Mouse (Mus musculus): Measurements from ENCODE around the gene Abat. TPM values are rescaled to one million over a fixed set of nuclear protein-coding genes. Genes with fewer than 3 reads are reported as not detected.

The Abat gene
- total RNA-seq, 2 experiments from 2014 or later: 2.4 TPM; not detected in 1

GRCm38 (mm10) chr16:8666452-8666851, 153.2 kb downstream of the Abat start:
- ATAC-seq (replicated peaks; ENCODE audit: low FRiP score, poor library complexity, severe bottlenecking): no peak

GRCm38 (mm10) chr16:8667261-8667660, 154.0 kb downstream of the Abat start:
- ATAC-seq (replicated peaks; ENCODE audit: low FRiP score, poor library complexity, severe bottlenecking): no peak

GRCm38 (mm10) chr16:8667814-8668213, 154.6 kb downstream of the Abat start:
- ATAC-seq (replicated peaks; ENCODE audit: low FRiP score, poor library complexity, severe bottlenecking): no peak

- ATAC-seq (replicated peaks; ENCODE audit: low FRiP score, poor library complexity, severe bottlenecking): no peak
Measured at GRCm38 (mm10) chr16:8668386-8668785, 155.2 kb downstream of the Abat start.

- ATAC-seq (replicated peaks; ENCODE audit: low FRiP score, poor library complexity, severe bottlenecking): no peak
Measured at GRCm38 (mm10) chr16:8669432-8669831, 156.2 kb downstream of the Abat start.

GRCm38 (mm10) chr16:8670041-8671035, 157.1 kb downstream of the Abat start:
- ATAC-seq (replicated peaks; ENCODE audit: low FRiP score, poor library complexity, severe bottlenecking): no peak

Other genes with a start within 250 kb of the Abat start
- not detected in 2 replicates for gene Tmem114, start 88.3 kb upstream of the Abat start, total RNA-seq (2015; ENCODE audit: low replicate concordance)
- not detected in 2 replicates for gene Tmem114, start 88.3 kb upstream of the Abat start, total RNA-seq (2017; ENCODE audit: low replicate concordance)
- gene Mettl22, start 42.6 kb upstream of the Abat start, total RNA-seq (2015; ENCODE audit: low replicate concordance): 3.7 and 3.8 TPM in 2 replicates
- 0.56 and 12.9 TPM in 2 replicates for gene Mettl22, start 42.6 kb upstream of the Abat start, total RNA-seq (2017; ENCODE audit: low replicate concordance)
- 27.2 and 40.7 TPM in 2 replicates for gene Pmm2, start 124.2 kb downstream of the Abat start, total RNA-seq (2015; ENCODE audit: low replicate concordance)
- gene Pmm2, start 124.2 kb downstream of the Abat start, total RNA-seq (2017; ENCODE audit: low replicate concordance): 52.6 and 60.8 TPM in 2 replicates
- 4.2 and 6.7 TPM in 2 replicates for gene Tmem186, start 124.3 kb downstream of the Abat start, total RNA-seq (2015; ENCODE audit: low replicate concordance)
- gene Tmem186, start 124.3 kb downstream of the Abat start, total RNA-seq (2017; ENCODE audit: low replicate concordance): 1.8 and 5.6 TPM in 2 replicates
- 106 and 129 TPM in 2 replicates for gene Carhsp1, start 158.7 kb downstream of the Abat start, total RNA-seq (2015; ENCODE audit: low replicate concordance)
- 184 and 218 TPM in 2 replicates for gene Carhsp1, start 158.7 kb downstream of the Abat start, total RNA-seq (2017; ENCODE audit: low replicate concordance)
- gene Gm5767, start 167.3 kb downstream of the Abat start, total RNA-seq (2015; ENCODE audit: low replicate concordance): not detected in 2 replicates
- gene Gm5767, start 167.3 kb downstream of the Abat start, total RNA-seq (2017; ENCODE audit: low replicate concordance): not detected in 2 replicates